Mouse (Mus musculus) limb, embryonic 13.5 days (tissue): ENCODE data around the gene Hlcs. TPM values are rescaled to one million over a fixed set of nuclear protein-coding genes. Genes with fewer than 3 reads are reported as not detected.

Experiments
- ATAC-seq: fragments of 200-750 bp; cut with Nextera tagmentation; 2 replicates; pipeline ENCODE4 v1.8.0; 2017; ENCODE audit warnings: low read depth, moderate number of reproducible peaks, moderate TSS enrichment; ENCODE audit not compliant: low FRiP score
- H3K27ac ChIP-seq: fragments of 300-500 bp; sonication (generic); 2 replicates; pipeline ENCODE4 v1.5.1; 2015; ENCODE audit warnings: inconsistent platforms, mild to moderate bottlenecking, moderate library complexity
- H3K27me3 ChIP-seq: fragments of 300-500 bp; sonication (generic); 2 replicates; pipeline ENCODE4 v1.6.1; 2015; ENCODE audit warnings: mild to moderate bottlenecking, inconsistent platforms
- H3K36me3 ChIP-seq: fragments of 300-500 bp; sonication (generic); 2 replicates; pipeline ENCODE4 v1.6.1; 2015; ENCODE audit warnings: inconsistent platforms, mild to moderate bottlenecking, moderate library complexity
- H3K4me1 ChIP-seq: fragments of 300-500 bp; sonication (generic); 2 replicates; pipeline ENCODE4 v1.6.1; 2015; ENCODE audit warnings: inconsistent platforms
- H3K4me2 ChIP-seq: fragments of 300-500 bp; sonication (generic); replicated peaks from 2 replicates; pipeline ENCODE4 v1.6.1; 2015; ENCODE audit warnings: inconsistent platforms, mild to moderate bottlenecking, moderate library complexity
- H3K4me3 ChIP-seq: fragments of 300-500 bp; sonication (generic); 2 replicates; pipeline ENCODE4 v1.5.1; 2015; ENCODE audit warnings: moderate library complexity, mild to moderate bottlenecking, inconsistent platforms
- H3K9ac ChIP-seq: fragments of 300-500 bp; sonication (generic); 2 replicates; pipeline ENCODE4 v1.6.1; 2015; ENCODE audit warnings: mild to moderate bottlenecking, inconsistent platforms
- H3K9me3 ChIP-seq: fragments of 300-500 bp; sonication (generic); 2 replicates; pipeline ENCODE4 v1.6.1; 2016; ENCODE audit warnings: inconsistent platforms
- WGBS: fragments of 180-500 bp; shearing (Covaris S2); methylation state at CpG from one replicate; pipeline ENCODE4 v1.1.7; 2015; 5-methylcytosine and 5-hydroxymethylcytosine counted together
- polyA plus RNA-seq: library from polyadenylated mRNA; unstranded; fragments of >200 nt; fragmentation: Nextera tagmentation; extraction: Ambion mirVana; gene quantifications from 2 replicates; pipeline ENCODE4 v1.2.1, GENCODE M21; 2015

Gene Hlcs
- polyA plus RNA-seq, 1 experiment from 2014 or later: 8.8 TPM

DNA sequence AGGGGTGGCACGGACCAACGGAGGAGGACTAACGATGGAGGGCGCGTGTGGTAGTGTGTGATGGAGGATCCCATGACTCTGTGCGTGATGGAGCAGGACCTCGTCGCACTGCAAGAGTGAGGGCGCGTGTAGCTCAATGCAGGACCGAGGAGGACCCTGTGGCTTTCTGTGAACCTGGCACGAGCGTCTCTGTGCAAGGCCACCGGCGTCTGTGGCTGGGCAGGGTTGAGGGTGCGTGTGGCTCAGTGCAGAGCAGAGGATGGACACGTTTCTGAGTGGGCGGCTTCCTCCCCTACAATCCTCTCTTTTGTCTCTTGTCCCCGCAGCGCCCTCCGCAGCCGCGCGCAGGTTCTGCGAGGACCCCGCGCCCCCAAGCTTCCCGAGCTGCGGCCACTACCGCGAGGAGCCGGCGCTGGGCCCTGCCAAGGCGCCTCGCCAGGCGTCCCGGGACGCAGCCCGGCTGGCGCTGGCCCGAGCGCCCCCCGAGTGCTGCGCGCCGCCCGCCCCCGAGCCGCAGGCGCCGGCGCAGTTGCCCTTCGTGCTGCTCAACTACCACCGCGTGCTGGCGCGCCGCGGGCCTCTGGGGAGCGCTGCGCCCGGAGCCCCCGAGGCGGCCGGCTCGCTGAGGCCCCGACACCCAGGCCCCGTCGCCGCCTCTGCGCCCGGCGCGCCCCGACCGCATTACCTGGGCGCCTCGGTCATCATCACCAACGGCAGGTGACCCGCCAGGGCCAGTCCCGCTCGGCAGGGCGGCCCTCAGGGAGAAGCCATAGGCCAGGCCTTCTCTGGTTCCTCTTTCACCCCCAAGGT is 188.0 kb downstream of the Hlcs start:
- no peaks in the 10 kb centered on the region for H3K9me3 ChIP-seq
- H3K36me3 ChIP-seq: no peaks in the 10 kb centered on the region
- peak overlapping the region; percentile 72 for H3K9ac ChIP-seq
- H3K27ac ChIP-seq: no peak overlapping the region
- WGBS: 1% methylated on average over 79 of the region's 83 CpGs
- H3K4me1 ChIP-seq: peaks cover 35% of the 10 kb centered on the region
- peak; percentile 38; the same call in 1 of the 2 replicates for ATAC-seq
- peak overlapping the region; percentile 51 for H3K4me3 ChIP-seq
- peak overlapping the region; percentile 95 for H3K4me2 ChIP-seq
- H3K27me3 ChIP-seq: peaks cover 81% of the 10 kb centered on the region

DNA sequence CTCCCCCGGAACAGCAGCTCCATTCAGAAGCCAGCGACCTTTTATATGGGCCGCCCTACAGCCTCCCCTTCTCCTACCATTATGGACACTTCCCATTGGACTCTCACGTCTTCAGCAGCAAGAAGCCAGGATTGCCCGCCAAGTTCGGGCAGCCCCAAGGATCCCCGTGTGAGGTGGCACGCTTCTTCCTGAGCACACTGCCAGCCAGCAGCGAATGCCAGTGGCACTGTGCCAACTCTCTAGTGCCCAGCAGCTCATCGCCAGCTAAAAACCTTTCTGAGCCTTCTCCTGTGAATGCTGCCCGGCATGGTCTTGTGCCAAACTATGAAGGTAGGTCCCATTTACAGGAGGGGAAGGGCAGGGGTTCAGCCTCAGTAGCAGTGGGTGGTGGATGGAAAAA is 190.1 kb downstream of the Hlcs start:
- Histone ChIP-seq H3K27ac (no peak overlapping the region), H3K4me2 (no peak overlapping the region), H3K36me3 (no peaks in the 10 kb centered on the region), H3K27me3 (peaks cover 92% of the 10 kb centered on the region), H3K9me3 (no peaks in the 10 kb centered on the region), H3K4me1 (peaks cover 25% of the 10 kb centered on the region), H3K9ac (no peak overlapping the region), H3K4me3 (no peak overlapping the region)
- WGBS: 81% methylated on average over 11 of the region's 11 CpGs
- no peak for ATAC-seq

GRCm38 (mm10) chr16:94122347-94122746 is 191.0 kb downstream of the Hlcs start:
- WGBS: 88% methylated on average over 3 of the region's 3 CpGs
- Histone ChIP-seq H3K9ac (no peak overlapping the region), H3K36me3 (no peaks in the 10 kb centered on the region), H3K27ac (no peak overlapping the region), H3K4me2 (no peak overlapping the region), H3K4me1 (peaks cover 24% of the 10 kb centered on the region), H3K9me3 (no peaks in the 10 kb centered on the region), H3K4me3 (no peak overlapping the region), H3K27me3 (peaks cover 95% of the 10 kb centered on the region)
- no peak for ATAC-seq

DNA sequence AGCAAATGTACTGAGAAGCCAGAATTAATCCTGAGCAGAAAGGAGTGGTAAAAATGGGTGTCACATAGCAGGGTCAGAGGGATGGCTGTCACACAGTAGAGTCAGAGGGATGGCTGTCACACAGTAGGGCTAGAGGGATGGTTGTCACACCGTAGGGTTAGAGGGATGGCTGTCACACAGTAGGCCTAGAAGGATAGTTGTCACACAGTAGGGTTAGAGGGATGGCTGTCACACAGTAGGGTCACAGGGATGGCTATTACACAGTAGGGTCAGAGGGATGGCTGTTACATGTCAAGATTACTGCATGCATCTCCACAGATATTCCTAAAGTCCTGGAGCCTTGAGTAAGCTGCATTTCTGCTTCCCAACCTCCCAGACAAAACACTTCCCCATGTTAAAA is 195.0 kb downstream of the Hlcs start:
- no peak overlapping the region for H3K9ac ChIP-seq
- H3K9me3 ChIP-seq: no peaks in the 10 kb centered on the region
- no peaks in the 10 kb centered on the region for H3K36me3 ChIP-seq
- H3K27ac ChIP-seq: no peak overlapping the region
- ATAC-seq: no peak
- 97% methylated on average over 1 of the region's 1 CpGs for WGBS
- H3K4me2 ChIP-seq: no peak overlapping the region
- peaks cover 88% of the 10 kb centered on the region for H3K27me3 ChIP-seq
- H3K4me1 ChIP-seq: peaks cover 8% of the 10 kb centered on the region; the same call in 1 of the 2 replicates
- no peak overlapping the region for H3K4me3 ChIP-seq

GRCm38 (mm10) chr16:94117333-94117732 is 196.0 kb downstream of the Hlcs start:
- Histone ChIP-seq H3K36me3 (no peaks in the 10 kb centered on the region), H3K27me3 (peaks cover 88% of the 10 kb centered on the region), H3K4me3 (no peak overlapping the region), H3K27ac (no peak overlapping the region), H3K4me1 (peaks cover 3% of the 10 kb centered on the region; the same call in 1 of the 2 replicates), H3K9me3 (no peaks in the 10 kb centered on the region), H3K9ac (no peak overlapping the region), H3K4me2 (no peak overlapping the region)
- WGBS: 63% methylated on average over 6 of the region's 6 CpGs
- ATAC-seq: no peak

DNA sequence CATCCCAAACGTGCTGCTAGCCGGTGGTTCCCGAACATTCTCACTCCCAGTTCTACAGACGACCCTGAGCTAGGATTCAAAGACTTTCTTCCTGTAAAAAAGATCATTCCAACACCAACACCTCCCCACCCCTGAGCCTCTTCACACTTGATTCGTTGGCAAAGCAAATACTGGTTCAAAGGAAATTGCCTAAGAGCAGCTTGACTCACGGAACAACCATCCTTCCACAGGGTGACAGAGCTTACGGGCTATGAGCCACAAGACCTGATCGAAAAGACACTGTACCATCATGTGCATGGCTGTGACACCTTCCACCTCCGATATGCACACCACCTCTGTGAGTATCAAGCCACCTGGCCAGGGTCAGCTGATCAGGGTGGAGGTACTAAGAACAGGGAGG is 198.7 kb downstream of the Hlcs start:
- Histone ChIP-seq H3K36me3 (no peaks in the 10 kb centered on the region), H3K4me3 (no peak overlapping the region), H3K4me2 (no peak overlapping the region), H3K27ac (no peak overlapping the region), H3K9ac (no peak overlapping the region), H3K27me3 (peaks cover 77% of the 10 kb centered on the region), H3K4me1 (no peaks in the 10 kb centered on the region), H3K9me3 (no peaks in the 10 kb centered on the region)
- no peak for ATAC-seq
- 66% methylated on average over 9 of the region's 9 CpGs for WGBS

DNA sequence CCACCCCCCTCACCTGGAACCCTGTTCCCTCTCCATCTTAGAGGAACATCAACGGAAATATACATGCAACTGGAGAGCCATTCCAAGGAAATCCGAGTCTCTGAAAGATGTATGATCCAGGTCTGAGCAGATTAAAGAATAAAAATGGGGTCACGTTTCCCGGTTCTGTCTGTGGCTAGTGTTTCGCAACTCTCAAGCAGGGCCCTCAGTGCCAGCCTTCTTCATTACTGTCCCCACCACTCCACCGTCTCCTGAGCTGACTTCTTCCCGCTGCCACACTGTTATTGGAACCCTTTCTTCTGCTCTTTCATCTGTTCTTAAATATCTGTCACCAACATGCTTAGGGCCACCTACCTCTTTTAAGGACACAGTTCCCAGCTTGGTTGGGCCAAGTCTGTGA is 200.2 kb downstream of the Hlcs start:
- H3K27me3 ChIP-seq: peaks cover 64% of the 10 kb centered on the region
- no peak for ATAC-seq
- no peaks in the 10 kb centered on the region for H3K9me3 ChIP-seq
- no peak overlapping the region for H3K27ac ChIP-seq
- WGBS: 78% methylated on average over 7 of the region's 7 CpGs
- no peaks in the 10 kb centered on the region for H3K4me1 ChIP-seq
- H3K4me2 ChIP-seq: no peak overlapping the region
- no peaks in the 10 kb centered on the region for H3K36me3 ChIP-seq
- no peak overlapping the region for H3K4me3 ChIP-seq
- H3K9ac ChIP-seq: no peak overlapping the region

GRCm38 (mm10) chr16:94097724-94098455 is 215.5 kb downstream of the Hlcs start:
- Histone ChIP-seq H3K4me3 (no peak overlapping the region), H3K9me3 (no peaks in the 10 kb centered on the region), H3K9ac (no peak overlapping the region), H3K27me3 (peaks cover 79% of the 10 kb centered on the region), H3K36me3 (no peaks in the 10 kb centered on the region), H3K4me1 (peaks cover 44% of the 10 kb centered on the region), H3K4me2 (no peak overlapping the region), H3K27ac (no peak overlapping the region)
- no peak for ATAC-seq
- WGBS: 9% methylated on average over 12 of the region's 12 CpGs

- H3K9me3 ChIP-seq: no peaks in the 10 kb centered on the region
- H3K27ac ChIP-seq: no peak overlapping the region
- no peak overlapping the region for H3K9ac ChIP-seq
- H3K27me3 ChIP-seq: peaks cover 89% of the 10 kb centered on the region
- H3K4me1 ChIP-seq: peaks cover 41% of the 10 kb centered on the region
- H3K4me3 ChIP-seq: no peak overlapping the region
- H3K4me2 ChIP-seq: no peak overlapping the region
- 2% methylated on average over 14 of the region's 14 CpGs for WGBS
- no peaks in the 10 kb centered on the region for H3K36me3 ChIP-seq
- ATAC-seq: no peak
These were observed 216.9 kb downstream of the Hlcs start for GRCm38 (mm10) chr16:94096479-94096878.

GRCm38 (mm10) chr16:94095109-94095822 is 218.1 kb downstream of the Hlcs start:
- WGBS: 1% methylated on average over 26 of the region's 26 CpGs
- H3K4me3 ChIP-seq: peak overlapping the region; percentile 20
- no peak overlapping the region for H3K9ac ChIP-seq
- H3K27me3 ChIP-seq: peaks cover 94% of the 10 kb centered on the region
- H3K36me3 ChIP-seq: no peaks in the 10 kb centered on the region
- peak overlapping the region; percentile 27 for H3K4me2 ChIP-seq
- no peaks in the 10 kb centered on the region for H3K9me3 ChIP-seq
- no peak for ATAC-seq
- no peak overlapping the region for H3K27ac ChIP-seq
- peaks cover 40% of the 10 kb centered on the region for H3K4me1 ChIP-seq

GRCm38 (mm10) chr16:94094251-94095108 is 218.9 kb downstream of the Hlcs start:
- H3K4me2 ChIP-seq: peak overlapping the region; percentile 27

More at GRCm38 (mm10) chr16:94094251-94095108, 218.9 kb downstream of the Hlcs start:
- Histone ChIP-seq H3K9ac (no peak overlapping the region), H3K4me1 (peaks cover 40% of the 10 kb centered on the region), H3K9me3 (no peaks in the 10 kb centered on the region), H3K36me3 (no peaks in the 10 kb centered on the region), H3K27ac (no peak overlapping the region), H3K27me3 (peaks cover 94% of the 10 kb centered on the region), H3K4me3 (peak overlapping the region; percentile 20)
- 3% methylated on average over 48 of the region's 48 CpGs for whole genome bisulfite sequencing
- no peak for ATAC-seq
